Mouse (Mus musculus) midbrain, embryonic 10.5 days (tissue): ENCODE results near the gene Kcnk10. TPM values are rescaled to one million over a fixed set of nuclear protein-coding genes. Genes with fewer than 3 reads are reported as not detected.
A peak's percentile ranks its signal among the peaks of the same experiment; 100 is the strongest.

Experiments used
- DNase-seq: peaks from one replicate; pipeline ENCODE4 v3.0.0-alpha.2; 2017; ENCODE audit warnings: low spot score
- H3K27ac ChIP-seq: fragments of 300-500 bp; sonication (generic); replicated peaks from 2 replicates; pipeline ENCODE4 v1.5.1; 2016; ENCODE audit warnings: mild to moderate bottlenecking
- H3K27me3 ChIP-seq: fragments of 300-500 bp; sonication (generic); 2 replicates; pipeline ENCODE4 v1.6.1; 2016; ENCODE audit warnings: low read depth, mild to moderate bottlenecking; ENCODE audit not compliant: poor library complexity, severe bottlenecking
- H3K36me3 ChIP-seq: fragments of 300-500 bp; sonication (generic); 2 replicates; pipeline ENCODE4 v1.6.1; 2016; ENCODE audit warnings: mild to moderate bottlenecking, moderate library complexity
- H3K4me1 ChIP-seq: fragments of 300-500 bp; sonication (generic); 2 replicates; pipeline ENCODE4 v1.6.1; 2016
- H3K4me3 ChIP-seq: fragments of 300-500 bp; sonication (generic); 2 replicates; pipeline ENCODE4 v1.5.1; 2016; ENCODE audit warnings: mild to moderate bottlenecking, moderate library complexity
- H3K9me3 ChIP-seq: fragments of 300-500 bp; sonication (generic); replicated peaks from 2 replicates; pipeline ENCODE4 v1.6.1; 2016; ENCODE audit warnings: mild to moderate bottlenecking
- WGBS: fragments of 180-500 bp; shearing (Covaris S2); methylation state at CpG from one replicate; pipeline ENCODE4 v1.1.7; 2016; 5-methylcytosine and 5-hydroxymethylcytosine counted together
- polyA plus RNA-seq: library from polyadenylated mRNA; unstranded; fragments of >200 nt; fragmentation: Nextera tagmentation; extraction: Ambion mirVana; gene quantifications from 2 replicates; pipeline ENCODE4 v1.2.1, GENCODE M21; 2016

Kcnk10 gene
- polyA plus RNA-seq, 1 experiment from 2014 or later, result 17.7 TPM

- H3K36me3 ChIP-seq, result no peaks in the 10 kb centered on the region
- H3K27ac ChIP-seq, result no peak overlapping the region
- no peak for DNase-seq
- no peaks in the 10 kb centered on the region for H3K4me1 ChIP-seq
- H3K27me3 ChIP-seq, result no peaks in the 10 kb centered on the region
- WGBS, result 93% methylated on average over 2 of the region's 2 CpGs
- peaks cover 21% of the 10 kb centered on the region for H3K9me3 ChIP-seq
- H3K4me3 ChIP-seq, result no peak overlapping the region
Measured at GRCm38 (mm10) chr12:98591016-98591415, 12.9 kb upstream of the Kcnk10 start.

- Histone ChIP-seq H3K4me1 (no peaks in the 10 kb centered on the region), H3K9me3 (peaks cover 21% of the 10 kb centered on the region), H3K4me3 (no peak overlapping the region), H3K27me3 (no peaks in the 10 kb centered on the region), H3K36me3 (no peaks in the 10 kb centered on the region), H3K27ac (no peak overlapping the region)
- DNase-seq, result no peak
- 80% methylated on average over 6 of the region's 6 CpGs for WGBS
Measured at GRCm38 (mm10) chr12:98588573-98588972, 10.5 kb upstream of the Kcnk10 start.

DNA sequence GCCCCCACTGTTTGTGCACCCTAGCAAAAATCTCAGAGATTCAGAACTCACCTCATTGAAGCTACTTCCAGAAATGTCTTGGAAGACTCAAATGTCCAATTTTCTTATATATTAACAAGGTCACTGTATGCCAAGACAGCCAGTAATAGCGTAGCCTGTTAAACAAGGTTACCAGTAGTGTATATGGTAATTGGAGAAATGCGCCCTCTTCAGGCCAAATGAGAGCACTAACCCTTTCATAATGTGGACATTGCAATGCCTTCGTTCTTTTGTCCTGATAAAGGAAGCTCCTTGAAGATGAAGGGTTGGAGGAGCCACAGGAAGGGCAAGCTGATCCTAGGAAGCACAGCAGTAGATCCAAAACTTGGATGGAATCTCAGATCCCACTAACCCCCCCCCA is 7.2 kb upstream of the Kcnk10 start:
- Histone ChIP-seq H3K4me3 (no peak overlapping the region), H3K9me3 (no peaks in the 10 kb centered on the region), H3K27ac (no peak overlapping the region), H3K27me3 (no peaks in the 10 kb centered on the region), H3K4me1 (peaks cover 6% of the 10 kb centered on the region), H3K36me3 (no peaks in the 10 kb centered on the region)
- no peak for DNase-seq
- WGBS, result 36% methylated on average over 3 of the region's 3 CpGs

GRCm38 (mm10) chr12:98575942-98576550 is 2.1 kb downstream of the Kcnk10 start:
- peaks cover 79% of the 10 kb centered on the region for H3K4me1 ChIP-seq
- peak; percentile 20 for DNase-seq
- no peaks in the 10 kb centered on the region for H3K9me3 ChIP-seq
- H3K27me3 ChIP-seq, result peaks cover 67% of the 10 kb centered on the region
- H3K27ac ChIP-seq, result peak overlapping the region; percentile 96; the same call in 1 of the 2 replicates
- no peaks in the 10 kb centered on the region; the same call in 1 of the 2 replicates for H3K36me3 ChIP-seq
- H3K4me3 ChIP-seq, result peak overlapping the region; percentile 69
- WGBS, result 69% methylated on average over 8 of the region's 8 CpGs

- Histone ChIP-seq H3K27ac (peak overlapping the region; percentile 96), H3K27me3 (peaks cover 67% of the 10 kb centered on the region), H3K9me3 (no peaks in the 10 kb centered on the region), H3K4me3 (peak overlapping the region; percentile 69), H3K36me3 (no peaks in the 10 kb centered on the region; the same call in 1 of the 2 replicates), H3K4me1 (peaks cover 79% of the 10 kb centered on the region)
- 8% methylated on average over 17 of the region's 17 CpGs for WGBS
- DNase-seq, result no peak
Measured at GRCm38 (mm10) chr12:98575195-98575887, 2.8 kb downstream of the Kcnk10 start.

- H3K27ac ChIP-seq, result peak overlapping the region; percentile 96
- DNase-seq, result peak; percentile 85
- no peaks in the 10 kb centered on the region for H3K9me3 ChIP-seq
- peak overlapping the region; percentile 69 for H3K4me3 ChIP-seq
- H3K4me1 ChIP-seq, result peaks cover 82% of the 10 kb centered on the region
- H3K27me3 ChIP-seq, result peaks cover 67% of the 10 kb centered on the region
- H3K36me3 ChIP-seq, result no peaks in the 10 kb centered on the region; the same call in 1 of the 2 replicates
- WGBS, result under 1% methylated on average over 84 of the region's 84 CpGs
Measured at GRCm38 (mm10) chr12:98574353-98575194, 3.5 kb downstream of the Kcnk10 start.

DNA sequence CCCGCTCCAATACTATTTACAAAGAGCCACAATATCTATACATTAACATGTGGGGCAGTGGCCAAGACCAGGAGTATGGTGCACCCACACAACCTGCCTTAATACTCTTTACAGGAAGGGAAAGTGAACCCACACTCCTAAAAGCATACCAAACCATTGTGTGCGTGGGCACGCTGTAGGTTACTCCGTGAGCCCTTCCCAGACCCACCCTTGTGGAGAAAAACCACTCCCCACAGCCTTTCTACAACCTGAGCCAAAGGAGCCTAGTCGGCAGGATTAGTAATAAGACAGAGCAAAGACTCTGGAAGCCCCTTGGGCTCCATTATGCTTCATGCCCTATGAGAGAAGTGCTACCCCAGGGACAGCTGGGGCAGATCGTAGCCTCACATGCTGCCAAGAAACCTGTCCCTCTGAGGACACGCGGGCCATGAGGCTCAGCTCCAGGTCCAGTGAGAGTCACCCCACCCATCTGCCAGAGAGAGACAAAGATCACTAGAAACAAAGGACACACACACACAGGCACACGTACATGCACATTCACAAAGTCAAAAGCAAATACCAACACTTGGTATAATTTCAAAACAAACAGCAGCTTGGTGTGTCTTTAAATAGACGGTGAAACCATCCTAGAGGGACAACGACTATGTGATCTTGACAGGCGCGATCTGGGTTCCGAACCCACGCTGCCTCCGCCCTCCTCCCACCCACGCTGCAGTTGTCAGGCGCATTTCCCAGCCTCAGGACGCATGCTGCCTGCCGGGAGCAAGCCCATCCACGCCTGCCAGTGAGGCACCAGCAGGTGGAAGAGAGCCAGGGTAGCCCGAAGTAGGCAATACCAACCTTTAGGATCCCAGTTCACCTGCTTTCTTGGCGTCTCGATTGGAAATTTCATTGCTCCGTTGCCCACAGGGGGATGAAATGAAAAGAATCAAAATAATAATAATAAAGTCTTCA is 4.5 kb downstream of the Kcnk10 start:
- Histone ChIP-seq H3K4me1 (peaks cover 87% of the 10 kb centered on the region), H3K36me3 (no peaks in the 10 kb centered on the region; the same call in 1 of the 2 replicates), H3K9me3 (no peaks in the 10 kb centered on the region), H3K4me3 (peak overlapping the region; percentile 69), H3K27ac (peak overlapping the region; percentile 96), H3K27me3 (peaks cover 58% of the 10 kb centered on the region)
- peak; percentile 49 for DNase-seq
- 13% methylated on average over 25 of the region's 25 CpGs for WGBS

DNA sequence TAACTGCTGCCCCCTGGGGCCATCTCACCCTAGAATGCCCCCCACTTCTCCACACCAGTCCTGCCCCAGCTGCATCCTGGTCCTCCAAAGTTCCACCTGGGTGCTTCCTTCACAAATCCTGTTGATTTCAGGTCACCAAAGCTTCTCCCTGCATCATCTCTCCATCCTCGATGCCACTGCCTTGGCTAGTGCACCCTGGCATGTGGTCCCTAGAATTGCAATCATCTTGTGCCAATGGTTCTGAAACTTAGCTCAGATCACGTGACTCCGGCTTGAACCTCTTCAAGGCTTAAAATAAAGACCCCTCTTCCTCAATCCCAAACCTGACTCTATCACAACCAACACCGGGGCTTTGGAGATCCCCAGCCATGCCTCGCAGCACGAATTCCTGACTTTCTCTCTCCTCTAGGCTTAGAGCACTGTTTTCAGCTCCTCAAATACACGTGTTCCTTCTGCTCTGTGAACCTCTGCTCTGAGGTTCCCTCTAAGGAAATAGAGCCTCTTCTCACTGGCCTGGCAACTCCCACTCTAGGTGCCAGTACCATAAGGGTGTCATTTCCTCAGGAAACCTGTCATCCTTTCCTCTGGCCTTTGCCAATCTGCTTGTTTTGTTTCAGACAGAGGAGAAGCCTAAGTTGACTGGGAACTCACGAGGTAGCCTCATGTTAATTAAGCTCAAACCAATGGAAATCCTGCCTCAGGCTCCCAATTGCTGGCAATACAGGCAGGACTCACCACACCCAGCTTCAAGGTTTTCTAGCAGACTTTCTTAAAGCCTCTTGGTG is 6.0 kb downstream of the Kcnk10 start:
- no peak for DNase-seq
- peaks cover 44% of the 10 kb centered on the region for H3K27me3 ChIP-seq
- no peaks in the 10 kb centered on the region for H3K9me3 ChIP-seq
- H3K4me1 ChIP-seq, result peaks cover 77% of the 10 kb centered on the region
- peak overlapping the region; percentile 64 for H3K27ac ChIP-seq
- H3K4me3 ChIP-seq, result peak overlapping the region; percentile 69
- 55% methylated on average over 8 of the region's 8 CpGs for WGBS
- H3K36me3 ChIP-seq, result no peaks in the 10 kb centered on the region; the same call in 1 of the 2 replicates

DNA sequence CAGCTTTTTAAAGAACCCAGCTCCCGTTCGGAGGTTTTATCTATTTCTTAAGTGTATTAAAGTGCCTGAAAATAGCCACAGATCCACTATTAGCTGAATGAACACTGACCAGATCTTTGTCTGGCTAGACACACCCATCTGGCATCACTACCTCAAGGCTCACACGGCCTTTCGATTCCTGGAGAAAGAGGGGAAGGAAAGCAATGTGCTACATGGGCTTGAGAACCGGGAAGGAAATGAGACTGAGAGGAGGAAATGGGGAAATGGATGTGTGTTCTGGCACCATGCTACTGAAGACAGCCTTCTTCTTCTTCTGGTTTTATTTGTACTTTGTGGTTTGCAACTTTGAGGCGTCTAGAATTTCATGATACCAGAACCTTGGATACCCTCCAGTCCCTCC is 8.7 kb downstream of the Kcnk10 start:
- Histone ChIP-seq H3K9me3 (no peaks in the 10 kb centered on the region), H3K27ac (no peak overlapping the region), H3K36me3 (no peaks in the 10 kb centered on the region; the same call in 1 of the 2 replicates), H3K27me3 (peaks cover 24% of the 10 kb centered on the region), H3K4me3 (no peak overlapping the region), H3K4me1 (peaks cover 75% of the 10 kb centered on the region)
- WGBS, result 88% methylated on average over 6 of the region's 6 CpGs
- no peak for DNase-seq

- Histone ChIP-seq H3K36me3 (no peaks in the 10 kb centered on the region; the same call in 1 of the 2 replicates), H3K4me3 (no peak overlapping the region), H3K27me3 (peaks cover 13% of the 10 kb centered on the region), H3K4me1 (peaks cover 78% of the 10 kb centered on the region), H3K9me3 (no peaks in the 10 kb centered on the region), H3K27ac (no peak overlapping the region; the same call in 1 of the 2 replicates)
- 93% methylated on average over 6 of the region's 6 CpGs for WGBS
- no peak for DNase-seq
Measured at GRCm38 (mm10) chr12:98567877-98568276, 10.2 kb downstream of the Kcnk10 start.

GRCm38 (mm10) chr12:98564383-98564782 is 13.7 kb downstream of the Kcnk10 start:
- WGBS, result 23% methylated on average over 3 of the region's 3 CpGs
- peaks cover 77% of the 10 kb centered on the region for H3K4me1 ChIP-seq
- peak overlapping the region; percentile 84 for H3K27ac ChIP-seq
- H3K9me3 ChIP-seq, result no peaks in the 10 kb centered on the region
- DNase-seq, result peak; percentile 48
- H3K36me3 ChIP-seq, result 0 out of 2 replicates have a peak, but pooled peaks cover 4% of the 10 kb centered on the region
- H3K27me3 ChIP-seq, result no peaks in the 10 kb centered on the region
- no peak overlapping the region; the same call in 1 of the 2 replicates for H3K4me3 ChIP-seq
